ENCODE assay signal across 9 mouse cellular contexts in genomic region chr11:116652330-116653098, GRCm38 (mm10). TPM values are rescaled to one million over a fixed set of nuclear protein-coding genes. Genes with fewer than 3 reads are reported as not detected.
A peak's percentile ranks its signal among the peaks of the same experiment; 100 is the strongest.
DNase-seq lines count a peak whose midpoint lies in the region; ATAC-seq lines count a peak whose summit lies in the region.
"Had no signal": no experiment of that assay in that cellular context is flagged by ENCODE, and none has a peak within 500 bp of the region (broad histone marks: within the 10 kb centered on the region; RNA-seq: fewer than 3 reads in every experiment).

No protein-coding gene starts in this region.

- H3K4me3 ChIP-seq in lung, embryonic 15.5 days = peak overlapping the region; percentile 52
- H3K4me3 ChIP-seq in intestine, embryonic 16.5 days (ENCODE audit: low read length) = peak overlapping the region; percentile 59
- peak overlapping the region; percentile 53 for H3K4me3 ChIP-seq in stomach, embryonic 14.5 days (ENCODE audit: low read depth, low read length)

- peak overlapping the region; percentile 97 for H3K4me2 ChIP-seq in lung, embryonic 15.5 days
- peak overlapping the region; percentile 96 for H3K4me2 ChIP-seq in intestine, embryonic 16.5 days (ENCODE audit: low read depth, low read length)
- peak overlapping the region; percentile 91 for H3K4me2 ChIP-seq in stomach, embryonic 14.5 days (replicated peaks; ENCODE audit: low read depth, low read length)

- no peak overlapping the region for H3K9ac ChIP-seq in lung, embryonic 15.5 days
- H3K9ac ChIP-seq in intestine, embryonic 16.5 days (ENCODE audit: low read depth, low read length) = peak overlapping the region; percentile 76
- no peak overlapping the region for H3K9ac ChIP-seq in stomach, embryonic 14.5 days (replicated peaks; ENCODE audit: low read depth, low read length)

- peaks cover 42% of the 10 kb centered on the region for H3K4me1 ChIP-seq in lung, embryonic 15.5 days
- peaks cover 31% of the 10 kb centered on the region for H3K4me1 ChIP-seq in intestine, embryonic 16.5 days (ENCODE audit: control insufficient read depth, insufficient read depth, low read length)
- H3K4me1 ChIP-seq in stomach, embryonic 14.5 days (ENCODE audit: control insufficient read depth, insufficient read depth, low read length) = peaks cover 34% of the 10 kb centered on the region

- peak; percentile 10 for DNase-seq in gastrocnemius, postnatal 10 days
- DNase-seq in gastrocnemius, postnatal 4 days (ENCODE audit: low spot score in 2 of 2) = no peak
- DNase-seq in lung, postnatal 14 days = no peak
- DNase-seq in right cerebral cortex, postnatal 4 days = no peak
- DNase-seq: kidney, adult 11 months had no signal

- no peaks in the 10 kb centered on the region for H3K9me3 ChIP-seq in lung, embryonic 15.5 days
- H3K9me3 ChIP-seq in intestine, embryonic 16.5 days (ENCODE audit: control insufficient read depth, low read length) = no peaks in the 10 kb centered on the region
- no peaks in the 10 kb centered on the region for H3K9me3 ChIP-seq in stomach, embryonic 14.5 days (ENCODE audit: control insufficient read depth, low read depth, low read length)

- 63% methylated on average over 25 of the region's 25 CpGs for WGBS in lung, embryonic 15.5 days
- WGBS in intestine, embryonic 16.5 days = 66% methylated on average over 25 of the region's 25 CpGs
- 64% methylated on average over 25 of the region's 25 CpGs for WGBS in stomach, embryonic 14.5 days

- ATAC-seq in lung, embryonic 15.5 days (ENCODE audit: borderline replicate concordance, extremely low read depth, low FRiP score, low TSS enrichment) = no peak
- no peak for ATAC-seq in intestine, embryonic 16.5 days
- no peak for ATAC-seq in stomach, embryonic 14.5 days (ENCODE audit: insufficient number of reproducible peaks, insufficient read depth, low FRiP score, low read depth)
- ATAC-seq in inflammation-experienced regulatory T-cells, adult 6 months = no peak

- peaks cover 34% of the 10 kb centered on the region for H3K27me3 ChIP-seq in lung, embryonic 15.5 days
- peaks cover 16% of the 10 kb centered on the region; the same call in 1 of the 2 replicates for H3K27me3 ChIP-seq in intestine, embryonic 16.5 days (replicated peaks; ENCODE audit: control insufficient read depth, insufficient read depth, low read length)
- H3K27me3 ChIP-seq in stomach, embryonic 14.5 days (ENCODE audit: control insufficient read depth, insufficient read depth, low read length) = no peaks in the 10 kb centered on the region

- no peaks in the 10 kb centered on the region for H3K36me3 ChIP-seq in lung, embryonic 15.5 days
- no peaks in the 10 kb centered on the region for H3K36me3 ChIP-seq in intestine, embryonic 16.5 days (ENCODE audit: control insufficient read depth, insufficient read depth, low read length)
- no peaks in the 10 kb centered on the region for H3K36me3 ChIP-seq in stomach, embryonic 14.5 days (ENCODE audit: control insufficient read depth, insufficient read depth, low read length)

- 0 out of 2 replicates have a peak overlapping the region, but pooled peaks have one; percentile 4 for H3K27ac ChIP-seq in lung, embryonic 15.5 days
- no peak overlapping the region for H3K27ac ChIP-seq in intestine, embryonic 16.5 days (ENCODE audit: low read length)
- H3K27ac ChIP-seq in stomach, embryonic 14.5 days (ENCODE audit: low read length) = no peak overlapping the region

RNA-seq across cellular contexts. Expression of gene Prcd, which starts 0.8 kb away (rescaled TPM):
- total RNA-seq in gastrocnemius, postnatal 10 days (2021) = under 1 TPM in 1 of 2 experiments, not detected in 1; 0.81 TPM
- under 1 TPM; 0.86 to 0.91 TPM for total RNA-seq in gastrocnemius, postnatal 4 days (2021)
- 1.8 and 3.2 TPM in 2 replicates for polyA plus RNA-seq in lung, embryonic 15.5 days (2015; fragmentation: Nextera tagmentation; extraction: Ambion mirVana)
- polyA plus RNA-seq in intestine, embryonic 16.5 days (2015; fragmentation: Nextera tagmentation; extraction: Ambion mirVana) = 1.4 and 1.9 TPM in 2 replicates
- 1.2 and 1.7 TPM in 2 replicates for polyA plus RNA-seq in stomach, embryonic 14.5 days (2014; fragmentation: Nextera tagmentation; extraction: Ambion mirVana)
- polyA plus RNA-seq in inflammation-experienced regulatory T-cells, adult 6 months (2017; shearing (Covaris generic)) = not detected

RNA-seq across cellular contexts. Expression of gene Cygb, which starts 1.6 kb away (rescaled TPM):
- 10 to 100 TPM; 26.6 to 30.3 TPM for total RNA-seq in gastrocnemius, postnatal 10 days (2021)
- total RNA-seq in gastrocnemius, postnatal 4 days (2021) = 10 to 100 TPM; 26.5 to 30.5 TPM
- polyA plus RNA-seq in lung, embryonic 15.5 days (2015; fragmentation: Nextera tagmentation; extraction: Ambion mirVana) = 11.2 and 11.9 TPM in 2 replicates
- 12.3 and 14.4 TPM in 2 replicates for polyA plus RNA-seq in intestine, embryonic 16.5 days (2015; fragmentation: Nextera tagmentation; extraction: Ambion mirVana)
- 19.9 and 20.8 TPM in 2 replicates for polyA plus RNA-seq in stomach, embryonic 14.5 days (2014; fragmentation: Nextera tagmentation; extraction: Ambion mirVana)
- polyA plus RNA-seq in inflammation-experienced regulatory T-cells, adult 6 months (2017; shearing (Covaris generic)) = under 1 TPM in 2 of 3 experiments, not detected in 1; 0.24 to 0.32 TPM

RNA-seq across cellular contexts. Expression of gene Rhbdf2, which starts 25.7 kb away (rescaled TPM):
- 1 to 10 TPM; 5.2 to 8.4 TPM for total RNA-seq in gastrocnemius, postnatal 10 days (2021)
- 1 to 10 TPM; 7.4 to 9.1 TPM for total RNA-seq in gastrocnemius, postnatal 4 days (2021)
- polyA plus RNA-seq in lung, embryonic 15.5 days (2015; fragmentation: Nextera tagmentation; extraction: Ambion mirVana) = 12.5 and 13.5 TPM in 2 replicates
- polyA plus RNA-seq in intestine, embryonic 16.5 days (2015; fragmentation: Nextera tagmentation; extraction: Ambion mirVana) = 10.8 and 11.9 TPM in 2 replicates
- polyA plus RNA-seq in stomach, embryonic 14.5 days (2014; fragmentation: Nextera tagmentation; extraction: Ambion mirVana) = 4.5 and 6.2 TPM in 2 replicates
- 1 to 10 TPM; 3.4 to 9.3 (median 3.9) TPM for polyA plus RNA-seq in inflammation-experienced regulatory T-cells, adult 6 months (2017; shearing (Covaris generic))
